Mouse (Mus musculus): ENCODE data around the gene Hmgcr.
A peak's percentile ranks its signal among the peaks of the same experiment; 100 is the strongest.

Gene Hmgcr

GRCm38 (mm10) chr13:96670406-96671077, at the start of gene Hmgcr:
Gene Hmgcr, minus strand, starts transcription at chr13:96670936.
- DNase-seq, result peak; percentile 100

- no peak for DNase-seq
These were observed 49.3 kb upstream of the Hmgcr start for GRCm38 (mm10) chr13:96720003-96720402.

DNA sequence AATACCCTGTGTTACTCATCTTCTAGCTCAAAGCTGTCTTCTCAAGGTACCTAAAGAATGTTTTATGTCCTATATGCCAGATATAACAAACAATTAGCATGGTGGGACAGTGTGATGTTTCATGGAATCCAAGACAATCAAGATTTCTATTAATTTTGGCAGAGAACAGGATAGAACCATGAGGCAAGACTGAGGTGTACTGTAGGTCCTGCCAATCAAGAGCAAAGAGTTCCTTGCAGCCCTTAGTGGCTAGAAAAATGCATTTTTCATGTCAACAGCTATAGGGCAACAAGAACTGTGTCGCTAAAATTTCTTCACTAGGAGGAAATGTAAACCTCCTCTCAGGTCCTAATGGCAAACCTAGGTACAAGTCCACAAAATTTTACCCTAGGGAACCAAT, 47.1 kb upstream of the Hmgcr start:
- no peak for DNase-seq

DNA sequence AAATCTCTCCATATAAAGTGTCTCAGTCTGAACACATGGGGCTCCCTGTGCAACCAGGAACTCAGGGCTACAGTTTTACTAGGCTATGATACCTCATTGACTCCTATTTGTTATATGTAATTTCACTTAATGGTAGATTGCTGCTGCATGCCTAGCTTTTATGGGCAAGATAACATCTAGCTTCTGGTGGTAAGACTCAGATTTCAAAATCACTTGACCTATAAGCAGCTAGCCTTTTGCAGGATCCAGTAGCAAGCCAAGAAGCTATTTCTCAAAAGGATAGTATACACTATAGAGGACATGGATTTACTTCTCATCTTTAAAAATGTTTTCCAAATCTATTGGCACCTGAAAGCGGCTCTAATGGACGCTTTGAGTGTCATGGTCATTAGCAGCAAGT, 45.6 kb upstream of the Hmgcr start:
- no peak for DNase-seq

- DNase-seq, result no peak
These were observed 38.8 kb upstream of the Hmgcr start for GRCm38 (mm10) chr13:96709269-96710233.

DNA sequence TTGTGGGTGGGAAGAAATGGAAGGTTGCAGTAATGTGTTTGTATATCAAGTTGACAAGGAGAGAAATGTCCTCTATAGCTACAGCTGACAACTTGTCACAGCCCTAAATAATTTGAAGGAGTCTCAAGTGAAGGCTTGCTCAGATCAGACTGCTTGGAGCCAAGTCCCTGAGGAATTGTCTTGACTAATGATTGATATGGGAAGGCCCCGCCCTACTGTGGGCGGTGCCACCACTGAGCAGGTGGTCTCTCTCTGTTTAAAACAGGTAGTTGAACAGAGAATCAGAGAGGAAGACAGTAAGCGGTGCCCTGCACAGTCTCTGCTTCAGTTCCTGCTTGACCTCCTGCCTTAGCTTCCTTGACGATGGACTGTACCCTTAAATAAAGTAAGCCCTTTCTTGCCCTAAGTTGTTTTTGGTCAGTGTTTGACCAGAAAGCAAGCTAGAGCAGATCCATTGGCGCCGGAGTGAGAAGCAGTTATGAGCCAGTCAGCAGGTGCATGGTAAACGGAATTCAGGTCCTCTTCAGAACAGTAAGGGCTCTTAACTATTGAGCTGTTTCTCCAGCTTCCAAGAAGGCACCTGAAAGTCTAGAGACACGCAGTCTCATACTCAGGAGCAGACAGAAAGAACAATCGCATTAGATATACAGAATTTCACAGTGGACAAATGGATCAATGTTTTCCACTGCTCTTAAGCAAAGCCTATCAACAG, 32.0 kb upstream of the Hmgcr start:
- DNase-seq, result no peak

- DNase-seq, result peak; percentile 95
These were observed 27.3 kb upstream of the Hmgcr start for GRCm38 (mm10) chr13:96697805-96698586.

- no peak for DNase-seq
These were observed 24.7 kb upstream of the Hmgcr start for GRCm38 (mm10) chr13:96695428-96695827.

DNA sequence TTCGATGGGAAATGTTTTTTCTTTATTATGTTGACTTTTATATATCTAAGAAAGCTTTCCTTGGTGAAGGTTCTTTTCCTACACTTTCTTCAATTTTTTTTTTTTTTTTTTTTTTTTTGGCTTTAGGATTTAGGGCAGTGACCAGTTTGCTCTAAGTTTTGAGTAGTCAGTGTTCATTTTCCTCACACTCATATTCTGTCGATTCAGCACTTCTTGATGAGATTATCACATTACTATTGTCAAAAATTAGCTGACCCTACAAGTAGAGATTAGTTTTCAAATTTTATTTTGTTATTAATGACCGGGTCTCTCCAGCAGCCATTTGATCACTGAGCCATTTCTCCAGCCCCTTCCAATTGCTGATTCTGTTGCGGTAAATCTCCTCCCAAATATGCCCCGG, 19.2 kb upstream of the Hmgcr start:
- DNase-seq, result no peak

DNA sequence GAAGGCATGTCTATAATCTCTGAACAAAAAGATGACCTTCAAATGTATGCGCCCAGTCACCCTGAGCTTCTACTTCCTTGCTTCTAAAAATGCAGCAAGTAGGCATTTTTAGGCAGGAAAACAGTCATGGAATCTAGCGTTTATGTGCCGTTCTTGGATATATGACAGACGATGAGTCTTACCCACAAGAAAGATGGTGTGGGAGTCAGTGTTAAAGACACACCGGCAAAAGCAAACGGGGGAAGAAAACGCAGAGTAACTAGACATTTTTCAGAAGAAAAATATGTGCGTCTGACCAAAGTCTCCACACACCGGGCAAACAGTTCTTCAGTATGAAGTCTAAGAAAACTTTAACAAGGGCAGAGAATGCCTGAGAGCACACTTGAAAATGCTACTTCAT, 16.5 kb upstream of the Hmgcr start:
- DNase-seq, result no peak

DNA sequence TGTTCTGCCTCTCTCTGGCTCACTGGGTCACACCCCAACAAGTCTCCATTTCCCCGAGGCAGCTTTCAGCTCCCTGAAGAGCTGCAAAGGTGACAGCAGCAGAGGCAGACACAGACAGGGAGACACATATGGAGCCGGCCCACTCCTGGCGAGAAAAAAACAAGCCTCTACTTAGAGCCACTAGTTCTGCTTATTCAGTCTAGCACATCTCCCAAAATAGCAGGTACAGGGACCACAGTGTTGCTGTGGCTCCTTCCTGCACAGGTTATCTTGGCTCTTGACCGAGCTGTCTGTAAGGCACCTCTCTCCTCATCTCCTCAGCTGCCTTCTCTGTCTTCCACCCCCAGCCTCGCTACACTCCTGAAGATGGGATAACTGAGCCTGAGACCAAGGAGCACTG, 14.0 kb upstream of the Hmgcr start:
- DNase-seq, result peak; percentile 65

DNA sequence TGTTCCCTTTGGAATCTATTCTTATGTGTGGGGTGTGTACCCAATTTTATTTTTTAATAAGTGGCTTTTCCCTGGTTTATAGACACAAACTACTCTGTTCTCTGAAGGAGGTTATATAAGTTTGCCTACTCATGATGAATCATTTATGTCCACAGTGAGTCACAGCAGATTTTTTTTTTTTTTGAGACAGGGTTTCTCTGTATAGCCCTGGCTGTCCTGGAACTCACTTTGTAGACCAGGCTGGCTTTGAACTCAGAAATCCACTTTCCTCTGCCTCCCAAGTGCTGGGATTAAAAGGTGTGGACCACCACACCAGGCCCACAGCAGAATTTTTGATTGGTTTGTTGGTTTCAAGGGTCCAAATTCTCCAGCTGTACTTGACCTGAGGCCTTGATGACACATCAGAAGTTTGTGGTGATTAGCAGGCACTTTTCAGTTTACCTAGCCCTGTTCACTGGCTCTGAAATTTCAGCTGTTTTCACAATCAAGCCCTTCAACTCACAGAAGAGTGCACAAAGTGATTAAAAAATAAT, 10.4 kb upstream of the Hmgcr start:
- DNase-seq, result peak; percentile 18

GRCm38 (mm10) chr13:96680163-96681087, 9.7 kb upstream of the Hmgcr start:
- DNase-seq, result peak; percentile 13

DNA sequence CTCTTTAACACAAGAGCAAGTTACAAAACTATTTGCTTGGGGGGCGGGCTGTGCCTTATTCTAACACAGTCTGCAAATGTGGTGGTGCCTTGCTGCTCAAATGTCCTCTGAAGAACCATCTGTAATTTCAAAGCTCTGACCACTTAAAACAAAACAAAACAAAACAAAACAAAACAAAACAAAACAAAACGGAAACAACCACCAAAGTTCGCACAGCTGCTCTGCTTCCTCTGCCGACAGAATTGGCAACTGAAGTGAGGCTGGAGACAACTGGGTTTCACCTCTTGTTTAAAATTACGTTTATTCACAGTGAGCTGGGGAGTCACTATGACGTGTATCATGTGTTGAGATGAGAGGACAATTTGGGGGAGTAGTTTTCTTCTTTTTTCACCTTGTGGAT, 7.9 kb upstream of the Hmgcr start:
- DNase-seq, result no peak

DNA sequence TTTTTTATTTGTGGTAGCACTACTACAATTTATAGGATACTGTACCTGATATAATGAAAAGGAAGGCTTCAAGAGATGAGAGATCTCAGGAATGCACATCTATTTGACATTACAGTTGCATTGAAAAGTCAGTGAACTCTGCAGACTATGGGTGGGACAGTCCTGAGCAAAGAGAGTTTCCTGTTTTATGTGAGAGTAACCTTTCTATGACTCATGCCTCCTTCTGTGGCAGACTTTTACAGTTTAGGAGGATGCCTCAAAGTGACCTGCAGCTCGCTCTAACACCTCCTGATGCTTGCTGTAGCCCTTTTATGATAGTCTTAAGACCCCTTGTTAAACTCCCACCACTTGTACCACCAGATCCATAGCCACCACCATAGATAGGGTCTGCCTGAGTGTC, 6.3 kb upstream of the Hmgcr start:
- DNase-seq, result no peak

GRCm38 (mm10) chr13:96675756-96676155, 5.0 kb upstream of the Hmgcr start:
- peak; percentile 63 for DNase-seq

DNA sequence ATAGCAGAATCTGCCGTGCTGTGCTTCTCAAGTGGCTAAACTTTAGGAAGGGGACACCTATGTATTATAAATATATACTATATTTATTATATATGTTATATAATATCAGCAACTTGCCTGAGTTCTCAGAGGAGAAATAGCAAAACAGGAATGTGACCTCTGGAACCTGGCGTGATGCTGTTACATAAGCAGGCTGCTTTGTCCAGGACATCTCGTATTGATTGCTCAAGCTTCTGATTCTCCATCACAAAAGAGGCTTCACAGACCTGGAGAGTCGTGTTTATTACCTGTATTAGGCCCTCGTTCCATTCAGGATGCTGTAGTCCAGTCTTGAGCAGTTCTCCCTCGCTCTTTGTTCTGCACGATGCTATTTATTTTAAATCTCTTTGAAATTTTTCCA, 3.1 kb upstream of the Hmgcr start:
- peak; percentile 17 for DNase-seq

GRCm38 (mm10) chr13:96672276-96672675, 1.5 kb upstream of the Hmgcr start:
- DNase-seq, result peak; percentile 43

- peak; percentile 2 for DNase-seq
These were observed 1.1 kb upstream of the Hmgcr start for GRCm38 (mm10) chr13:96671906-96672234.

DNA sequence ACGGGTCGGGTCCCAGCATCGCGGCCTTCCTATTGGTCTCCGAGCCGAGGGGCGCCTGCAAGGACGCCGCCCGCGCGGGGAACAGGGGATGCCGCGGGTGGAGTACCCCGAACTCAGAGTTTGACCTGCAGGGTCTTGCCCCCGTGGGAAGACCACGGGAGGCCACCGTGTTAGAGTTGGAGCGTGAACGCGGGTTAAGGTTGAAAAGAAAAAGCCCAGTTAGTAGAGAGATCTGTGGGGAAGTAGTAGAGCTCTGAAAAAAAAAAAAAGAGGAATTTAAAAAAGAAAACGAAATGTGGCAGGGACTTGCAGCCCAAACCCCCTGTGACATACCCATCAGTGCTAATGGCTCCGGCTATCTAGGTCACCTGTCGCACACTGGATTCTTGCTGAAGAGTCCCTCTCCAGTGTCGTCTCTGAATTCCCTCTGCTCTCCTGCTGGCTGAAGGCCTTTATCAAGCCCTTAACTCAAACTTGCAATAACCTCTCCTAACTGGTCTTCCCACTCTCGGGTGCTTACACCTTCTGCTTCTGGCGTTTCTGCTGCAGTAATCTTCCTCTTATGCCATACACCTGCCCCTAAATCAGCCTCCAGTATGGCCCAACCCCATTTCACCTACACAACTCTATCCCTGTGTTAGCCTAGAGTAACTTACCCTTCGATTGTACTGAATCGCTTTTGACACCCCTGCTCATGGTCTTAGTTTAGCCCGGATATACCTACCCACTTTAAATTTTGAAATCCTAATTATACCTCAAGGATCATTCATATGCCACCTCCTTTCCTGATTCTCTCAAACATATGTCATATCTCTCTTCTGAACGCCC, 556 bp upstream of the Hmgcr start:
- no peak for DNase-seq

DNA sequence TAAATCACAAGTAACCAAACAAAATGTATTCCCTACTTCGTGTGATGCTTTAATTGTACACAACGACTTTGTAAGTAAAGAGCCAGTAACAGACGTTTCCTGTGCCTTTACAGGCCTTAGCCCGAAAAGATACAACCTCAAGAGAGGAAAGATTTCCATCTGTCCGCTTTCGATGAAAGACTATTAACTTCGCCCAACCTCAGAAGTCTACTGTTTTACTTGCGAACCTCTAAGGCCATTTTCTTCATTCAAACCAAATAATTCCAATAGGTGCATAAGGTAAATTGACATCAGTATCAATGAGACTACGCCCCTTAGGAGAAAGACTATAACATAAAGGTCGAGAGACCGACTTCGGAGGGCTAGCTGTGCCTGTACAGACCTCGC, 724 bp downstream of the Hmgcr start:
- DNase-seq, result no peak

Data from heart, adult 11 months (tissue).